Mouse (Mus musculus): Measurements from ENCODE around the gene Zfand3. TPM values are rescaled to one million over a fixed set of nuclear protein-coding genes. Genes with fewer than 3 reads are reported as not detected.
A peak's percentile ranks its signal among the peaks of the same experiment; 100 is the strongest.

Zfand3 gene
- polyA plus RNA-seq, 1 experiment = 111 TPM

GRCm38 (mm10) chr17:30198422-30198821 lies 193.9 kb downstream of the Zfand3 start:
- no peaks in the 10 kb centered on the region for H3K27me3 ChIP-seq (replicated peaks; ENCODE audit: control insufficient read depth, insufficient read depth, low read length)
- H3K27ac ChIP-seq (ENCODE audit: insufficient read depth, low read depth, low read length) = no peak overlapping the region
- TF ChIP-seq CTCF (conservative IDR thresholded peaks at IDR 0.05; ENCODE audit: insufficient read depth, insufficient read length, low read depth, low read length) (no peak), POLR2A (IDR thresholded peaks at IDR 0.05; ENCODE audit: low read depth, low read length) (no peak)
- peak; percentile 61 for DNase-seq
- peaks cover 17% of the 10 kb centered on the region for H3K4me1 ChIP-seq (ENCODE audit: control insufficient read depth, insufficient read depth, low read length)
- H3K36me3 ChIP-seq (ENCODE audit: control insufficient read depth, insufficient read depth, low read length) = no peaks in the 10 kb centered on the region
- H3K4me3 ChIP-seq (ENCODE audit: insufficient read depth, low read depth, low read length) = no peak overlapping the region
- WGBS = 51% methylated on average over 10 of the region's 10 CpGs

GRCm38 (mm10) chr17:30199374-30200247 lies 195.1 kb downstream of the Zfand3 start:
- no peak overlapping the region for H3K27ac ChIP-seq (ENCODE audit: insufficient read depth, low read depth, low read length)
- WGBS = 49% methylated on average over 13 of the region's 13 CpGs
- no peak overlapping the region for H3K4me3 ChIP-seq (ENCODE audit: insufficient read depth, low read depth, low read length)
- DNase-seq = peak; percentile 33
- H3K27me3 ChIP-seq (replicated peaks; ENCODE audit: control insufficient read depth, insufficient read depth, low read length) = no peaks in the 10 kb centered on the region
- 0 out of 2 replicates have a peak, but pooled peaks have one; percentile 12 for TF ChIP-seq CTCF (conservative IDR thresholded peaks at IDR 0.05; ENCODE audit: insufficient read depth, insufficient read length, low read depth, low read length)
- TF ChIP-seq POLR2A (IDR thresholded peaks at IDR 0.05; ENCODE audit: low read depth, low read length) = no peak
- H3K36me3 ChIP-seq (ENCODE audit: control insufficient read depth, insufficient read depth, low read length) = no peaks in the 10 kb centered on the region
- peaks cover 17% of the 10 kb centered on the region for H3K4me1 ChIP-seq (ENCODE audit: control insufficient read depth, insufficient read depth, low read length)

GRCm38 (mm10) chr17:30200283-30200682 lies 195.8 kb downstream of the Zfand3 start:
- WGBS = 56% methylated on average over 4 of the region's 4 CpGs

GRCm38 (mm10) chr17:30205062-30205825 lies 200.7 kb downstream of the Zfand3 start:
- H3K27me3 ChIP-seq (replicated peaks; ENCODE audit: control insufficient read depth, insufficient read depth, low read length) = no peaks in the 10 kb centered on the region
- H3K4me1 ChIP-seq (ENCODE audit: control insufficient read depth, insufficient read depth, low read length) = peaks cover 4% of the 10 kb centered on the region
- 0 out of 2 replicates have a peak, but pooled peaks cover 1% of the 10 kb centered on the region for H3K36me3 ChIP-seq (ENCODE audit: control insufficient read depth, insufficient read depth, low read length)
- H3K27ac ChIP-seq (ENCODE audit: insufficient read depth, low read depth, low read length) = no peak overlapping the region
- WGBS = 89% methylated on average over 17 of the region's 17 CpGs
- no peak for DNase-seq
- TF ChIP-seq POLR2A (IDR thresholded peaks at IDR 0.05; ENCODE audit: low read depth, low read length) (no peak), CTCF (conservative IDR thresholded peaks at IDR 0.05; ENCODE audit: insufficient read depth, insufficient read length, low read depth, low read length) (no peak)
- no peak overlapping the region for H3K4me3 ChIP-seq (ENCODE audit: insufficient read depth, low read depth, low read length)

More at GRCm38 (mm10) chr17:30200283-30200682, 195.8 kb downstream of the Zfand3 start:
- peaks cover 17% of the 10 kb centered on the region for H3K4me1 ChIP-seq (ENCODE audit: control insufficient read depth, insufficient read depth, low read length)
- no peaks in the 10 kb centered on the region for H3K27me3 ChIP-seq (replicated peaks; ENCODE audit: control insufficient read depth, insufficient read depth, low read length)
- no peak for DNase-seq
- no peak for TF ChIP-seq POLR2A (IDR thresholded peaks at IDR 0.05; ENCODE audit: low read depth, low read length)
- no peak for TF ChIP-seq CTCF (conservative IDR thresholded peaks at IDR 0.05; ENCODE audit: insufficient read depth, insufficient read length, low read depth, low read length)
- no peak overlapping the region for H3K4me3 ChIP-seq (ENCODE audit: insufficient read depth, low read depth, low read length)
- H3K27ac ChIP-seq (ENCODE audit: insufficient read depth, low read depth, low read length) = no peak overlapping the region
- H3K36me3 ChIP-seq (ENCODE audit: control insufficient read depth, insufficient read depth, low read length) = no peaks in the 10 kb centered on the region

- H3K36me3 ChIP-seq (ENCODE audit: control insufficient read depth, insufficient read depth, low read length) = peaks cover 1% of the 10 kb centered on the region; the same call in 1 of the 2 replicates
- 77% methylated on average over 8 of the region's 8 CpGs for WGBS
Measured at GRCm38 (mm10) chr17:30210262-30210661, 205.7 kb downstream of the Zfand3 start.

GRCm38 (mm10) chr17:30210936-30211335 lies 206.4 kb downstream of the Zfand3 start:
- no peaks in the 10 kb centered on the region for H3K4me1 ChIP-seq (ENCODE audit: control insufficient read depth, insufficient read depth, low read length)
- 59% methylated on average over 6 of the region's 6 CpGs for WGBS
- H3K4me3 ChIP-seq (ENCODE audit: insufficient read depth, low read depth, low read length) = no peak overlapping the region
- TF ChIP-seq CTCF (conservative IDR thresholded peaks at IDR 0.05; ENCODE audit: insufficient read depth, insufficient read length, low read depth, low read length) (no peak), POLR2A (IDR thresholded peaks at IDR 0.05; ENCODE audit: low read depth, low read length) (no peak)
- no peaks in the 10 kb centered on the region for H3K27me3 ChIP-seq (replicated peaks; ENCODE audit: control insufficient read depth, insufficient read depth, low read length)
- peaks cover 1% of the 10 kb centered on the region; the same call in 1 of the 2 replicates for H3K36me3 ChIP-seq (ENCODE audit: control insufficient read depth, insufficient read depth, low read length)
- no peak overlapping the region for H3K27ac ChIP-seq (ENCODE audit: insufficient read depth, low read depth, low read length)
- DNase-seq = peak; percentile 62

More at GRCm38 (mm10) chr17:30210262-30210661, 205.7 kb downstream of the Zfand3 start:
- Histone ChIP-seq H3K4me3 (ENCODE audit: insufficient read depth, low read depth, low read length) (no peak overlapping the region), H3K4me1 (ENCODE audit: control insufficient read depth, insufficient read depth, low read length) (no peaks in the 10 kb centered on the region), H3K27me3 (replicated peaks; ENCODE audit: control insufficient read depth, insufficient read depth, low read length) (no peaks in the 10 kb centered on the region), H3K27ac (ENCODE audit: insufficient read depth, low read depth, low read length) (no peak overlapping the region)
- TF ChIP-seq POLR2A (IDR thresholded peaks at IDR 0.05; ENCODE audit: low read depth, low read length) (no peak), CTCF (conservative IDR thresholded peaks at IDR 0.05; ENCODE audit: insufficient read depth, insufficient read length, low read depth, low read length) (no peak)
- no peak for DNase-seq

All from kidney, adult 2 months (tissue).